In genomic region chr11:43062286-43062685, GRCm38 (mm10) we compare ENCODE assay signal across 28 mouse cellular contexts. TPM values are rescaled to one million over a fixed set of nuclear protein-coding genes. Genes with fewer than 3 reads are reported as not detected.
DNase-seq lines count a peak whose midpoint lies in the region; ATAC-seq and TF ChIP-seq lines count a peak whose summit lies in the region.
"Had no signal": no experiment of that assay in that cellular context is flagged by ENCODE, and none has a peak within 500 bp of the region (broad histone marks: within the 10 kb centered on the region; RNA-seq: fewer than 3 reads in every experiment).

No protein-coding gene starts in this region.

- no peaks in the 10 kb centered on the region for H3K27me3 ChIP-seq in hindbrain, postnatal 0 days (ENCODE audit: insufficient read depth, low read length)
- no peaks in the 10 kb centered on the region for H3K27me3 ChIP-seq in hindbrain, embryonic 16.5 days (replicated peaks; ENCODE audit: control insufficient read depth, insufficient read depth, low read length)
- no peaks in the 10 kb centered on the region for H3K27me3 ChIP-seq in heart, embryonic 12.5 days (replicated peaks)
- H3K27me3 ChIP-seq: limb, embryonic 13.5 days; neural tube, embryonic 13.5 days had no signal

- DNase-seq in hindbrain, postnatal 0 days (ENCODE audit: low spot score): peak; percentile 60
- DNase-seq in lung, postnatal 36 days: peak; percentile 0
- no peak for DNase-seq in lung, postnatal 25 days (ENCODE audit: low spot score)
- DNase-seq in brain, embryonic 14.5 days (ENCODE audit: low read depth): peak; percentile 71
- DNase-seq in layer of hippocampus, postnatal 10 days (ENCODE audit: low spot score in 2 of 2): peak; percentile 14 to 25
- no peak for DNase-seq in kidney, postnatal 10 days
- DNase-seq: adrenal gland, adult 2 months; cerebellum, postnatal 14 days; embryo, embryonic 11 days; gastrocnemius, postnatal 25 days; heart, adult 2 months; kidney, adult 9 months; kidney, postnatal 36 days; lung, postnatal 14 days; right cerebral cortex, postnatal 14 days; spleen, adult 18-20 months; thymus, postnatal 4 days had no signal

- no peak overlapping the region for H3K27ac ChIP-seq in hindbrain, postnatal 0 days
- no peak overlapping the region for H3K27ac ChIP-seq in hindbrain, embryonic 16.5 days (ENCODE audit: low read depth, low read length)
- H3K27ac ChIP-seq in heart, embryonic 12.5 days (ENCODE audit: poor library complexity, severe bottlenecking): no peak overlapping the region
- H3K27ac ChIP-seq: heart, adult 2 months; limb, embryonic 13.5 days; liver, embryonic 14.5 days; midbrain, embryonic 10.5 days; neural tube, embryonic 13.5 days had no signal

- no peaks in the 10 kb centered on the region; the same call in 1 of the 2 replicates for H3K4me1 ChIP-seq in hindbrain, postnatal 0 days (ENCODE audit: insufficient read depth, low read length)
- peaks cover 2% of the 10 kb centered on the region; the same call in 1 of the 2 replicates for H3K4me1 ChIP-seq in hindbrain, embryonic 16.5 days (ENCODE audit: control insufficient read depth, insufficient read depth, low read depth, low read length)
- no peaks in the 10 kb centered on the region for H3K4me1 ChIP-seq in heart, embryonic 12.5 days (replicated peaks)
- H3K4me1 ChIP-seq: limb, embryonic 13.5 days; midbrain, embryonic 10.5 days; neural tube, embryonic 13.5 days had no signal

- no peak for TF ChIP-seq POLR2A in brain, embryonic 14.5 days (IDR thresholded peaks at IDR 0.05; ENCODE audit: borderline replicate concordance, extremely low read depth, insufficient read depth, insufficient read length, poor library complexity, severe bottlenecking)

- no peak for TF ChIP-seq CTCF in hindbrain, postnatal 0 days (IDR thresholded peaks at IDR 0.05; ENCODE audit: low read depth)
- TF ChIP-seq CTCF in brain, embryonic 14.5 days (IDR thresholded peaks at IDR 0.05; ENCODE audit: borderline replicate concordance, extremely low read depth, insufficient read depth, insufficient read length): no peak

- H3K9ac ChIP-seq in hindbrain, postnatal 0 days (replicated peaks; ENCODE audit: low read length): no peak overlapping the region
- H3K9ac ChIP-seq in hindbrain, embryonic 16.5 days (ENCODE audit: low read depth, low read length): no peak overlapping the region
- no peak overlapping the region for H3K9ac ChIP-seq in heart, embryonic 12.5 days
- H3K9ac ChIP-seq: limb, embryonic 13.5 days; liver, embryonic 14.5 days; neural tube, embryonic 13.5 days had no signal

- H3K36me3 ChIP-seq in hindbrain, postnatal 0 days (ENCODE audit: insufficient read depth, low read length): no peaks in the 10 kb centered on the region
- no peaks in the 10 kb centered on the region for H3K36me3 ChIP-seq in hindbrain, embryonic 16.5 days (ENCODE audit: control insufficient read depth, insufficient read depth, low read length)
- H3K36me3 ChIP-seq in heart, embryonic 12.5 days: no peaks in the 10 kb centered on the region
- H3K36me3 ChIP-seq: limb, embryonic 13.5 days; midbrain, embryonic 10.5 days; neural tube, embryonic 13.5 days had no signal

- H3K4me2 ChIP-seq in hindbrain, postnatal 0 days (ENCODE audit: low read depth, low read length): no peak overlapping the region
- H3K4me2 ChIP-seq in hindbrain, embryonic 16.5 days (ENCODE audit: low read length): no peak overlapping the region
- no peak overlapping the region for H3K4me2 ChIP-seq in heart, embryonic 12.5 days
- H3K4me2 ChIP-seq: limb, embryonic 13.5 days; neural tube, embryonic 13.5 days had no signal

- WGBS in hindbrain, postnatal 0 days: 32% methylated on average over 3 of the region's 3 CpGs
- 55% methylated on average over 3 of the region's 3 CpGs for WGBS in hindbrain, embryonic 16.5 days
- WGBS in heart, embryonic 12.5 days: 55% methylated on average over 3 of the region's 3 CpGs

- no peak for ATAC-seq in hindbrain, postnatal 0 days
- no peak for ATAC-seq in hindbrain, embryonic 16.5 days
- ATAC-seq in heart, embryonic 12.5 days (ENCODE audit: insufficient number of reproducible peaks, low FRiP score): no peak
- ATAC-seq: inflammation-experienced regulatory T-cells, adult 6 months had no signal

- H3K4me3 ChIP-seq in hindbrain, postnatal 0 days (ENCODE audit: low read length): no peak overlapping the region
- no peak overlapping the region for H3K4me3 ChIP-seq in hindbrain, embryonic 16.5 days (ENCODE audit: low read length)
- no peak overlapping the region for H3K4me3 ChIP-seq in heart, embryonic 12.5 days
- H3K4me3 ChIP-seq: heart, adult 2 months; limb, embryonic 13.5 days; midbrain, embryonic 10.5 days; neural tube, embryonic 13.5 days had no signal

- no peaks in the 10 kb centered on the region for H3K9me3 ChIP-seq in hindbrain, postnatal 0 days (ENCODE audit: low read length)
- H3K9me3 ChIP-seq in hindbrain, embryonic 16.5 days (ENCODE audit: control insufficient read depth, low read length): no peaks in the 10 kb centered on the region
- H3K9me3 ChIP-seq in heart, embryonic 12.5 days (replicated peaks): no peaks in the 10 kb centered on the region
- H3K9me3 ChIP-seq: limb, embryonic 13.5 days; midbrain, embryonic 10.5 days; neural tube, embryonic 13.5 days had no signal

RNA-seq across cellular contexts. Expression of gene Gm9972, which starts 26.7 kb away (rescaled TPM):
- not detected in 2 replicates for total RNA-seq in hindbrain, postnatal 0 days (2014; rRNA removed)
- not detected in 2 replicates for polyA plus RNA-seq in hindbrain, postnatal 0 days (2015; fragmentation: Nextera tagmentation; extraction: Ambion mirVana)
- 0.16 TPM in 1 of 2 replicates, not detected in the other for polyA plus RNA-seq in hindbrain, embryonic 16.5 days (2015; fragmentation: Nextera tagmentation; extraction: Ambion mirVana)
- not detected in 2 replicates for polyA plus RNA-seq in brain, embryonic 14.5 days (2012; rRNA removed)
- total RNA-seq in layer of hippocampus, postnatal 10 days (2021): not detected
- not detected in 2 replicates for polyA plus RNA-seq in heart, embryonic 12.5 days (2016; fragmentation: Nextera tagmentation; extraction: Ambion mirVana)
- total RNA-seq: adrenal gland, adult 2 months; gastrocnemius, postnatal 25 days; heart, adult 2 months had no signal
- polyA plus RNA-seq: adrenal gland, adult 2 months; C2C12; embryonic facial prominence, embryonic 14.5 days; heart, adult 2 months; heart, postnatal 0 days; hindbrain, embryonic 11.5 days; inflammation-experienced regulatory T-cells, adult 6 months; liver, embryonic 14.5 days; midbrain, embryonic 10.5 days; neural tube, embryonic 13.5 days had no signal

Comparison
In these comparisons a context has a peak if more than half of its experiments do, and no peak if none do; other contexts are left out.
1. DNase-seq: peak in hindbrain, postnatal 0 days (single experiment), lung, postnatal 36 days (single experiment), brain, embryonic 14.5 days (single experiment) and layer of hippocampus, postnatal 10 days (2 of 2); none in lung, postnatal 25 days (single experiment) and kidney, postnatal 10 days (single experiment).